Mouse (Mus musculus) mature B cell (primary cell): ENCODE measurements around the gene Nol10.

ENCODE experiments used
- in situ Hi-C: fragments of 300-500 bp; cut with MboI; formaldehyde crosslinking; loops from 2 replicates; pipeline ENCODE4 v1.14.3; 2019

Nol10 gene

GRCm38 (mm10) chr12:17362316-17362715, 14.1 kb downstream of the Nol10 start:
- in situ Hi-C loops = loop anchor here (10.0 kb wide), 1 partner anchor 322 kb away; no protein-coding TSS in a partner anchor

GRCm38 (mm10) chr12:17366981-17367380, 18.7 kb downstream of the Nol10 start:
- in situ Hi-C loops = loop anchor here (10.0 kb wide), 1 partner anchor 318 kb away; no protein-coding TSS in a partner anchor

GRCm38 (mm10) chr12:17369111-17369510, 20.9 kb downstream of the Nol10 start:
- in situ Hi-C loops = loop anchor here (10.0 kb wide), 1 partner anchor 316 kb away; no protein-coding TSS in a partner anchor

- in situ Hi-C loops = loop anchor here (10.0 kb wide), 1 partner anchor 315 kb away; no protein-coding TSS in a partner anchor
Observed at GRCm38 (mm10) chr12:17369551-17370325, 21.5 kb downstream of the Nol10 start.

GRCm38 (mm10) chr12:17371589-17372235, 23.5 kb downstream of the Nol10 start:
- in situ Hi-C loops = no loop called here

- in situ Hi-C loops = no loop called here
Observed at GRCm38 (mm10) chr12:17372696-17373095, 24.4 kb downstream of the Nol10 start.

- in situ Hi-C loops = no loop called here
Observed at GRCm38 (mm10) chr12:17373470-17373975, 25.3 kb downstream of the Nol10 start.

- in situ Hi-C loops = no loop called here
Observed at GRCm38 (mm10) chr12:17375243-17375642, 27.0 kb downstream of the Nol10 start.

- in situ Hi-C loops = no loop called here
Observed at GRCm38 (mm10) chr12:17376521-17376920, 28.3 kb downstream of the Nol10 start.

- in situ Hi-C loops = no loop called here
Observed at GRCm38 (mm10) chr12:17380991-17381390, 32.7 kb downstream of the Nol10 start.

GRCm38 (mm10) chr12:17382759-17383158, 34.5 kb downstream of the Nol10 start:
- in situ Hi-C loops = no loop called here

- in situ Hi-C loops = no loop called here
Observed at GRCm38 (mm10) chr12:17386896-17387295, 38.6 kb downstream of the Nol10 start.

- in situ Hi-C loops = no loop called here
Observed at GRCm38 (mm10) chr12:17387332-17388135, 39.3 kb downstream of the Nol10 start.

- in situ Hi-C loops = no loop called here
Observed at GRCm38 (mm10) chr12:17388136-17388437, 39.8 kb downstream of the Nol10 start.

- in situ Hi-C loops = no loop called here
Observed at GRCm38 (mm10) chr12:17390036-17390435, 41.8 kb downstream of the Nol10 start.

- in situ Hi-C loops = no loop called here
Observed at GRCm38 (mm10) chr12:17390510-17390909, 42.3 kb downstream of the Nol10 start.

GRCm38 (mm10) chr12:17393148-17393547, 44.9 kb downstream of the Nol10 start:
- in situ Hi-C loops = no loop called here

GRCm38 (mm10) chr12:17397150-17397549, 48.9 kb downstream of the Nol10 start:
- in situ Hi-C loops = no loop called here

- in situ Hi-C loops = no loop called here
Observed at GRCm38 (mm10) chr12:17401419-17401818, 53.2 kb downstream of the Nol10 start.

GRCm38 (mm10) chr12:17402116-17402515, 53.9 kb downstream of the Nol10 start:
- in situ Hi-C loops = no loop called here

- in situ Hi-C loops = no loop called here
Observed at GRCm38 (mm10) chr12:17403998-17404397, 55.7 kb downstream of the Nol10 start.

GRCm38 (mm10) chr12:17406825-17407224, 58.6 kb downstream of the Nol10 start:
- in situ Hi-C loops = no loop called here
